Mouse (Mus musculus): ENCODE data around the gene Cd200.

- TF ChIP-seq CTCF (IDR thresholded peaks at IDR 0.05) (no peak), EP300 (IDR thresholded peaks at IDR 0.05) (no peak)
These were observed 19.0 kb downstream of the Cd200 start for GRCm38 (mm10) chr16:45389833-45390232.

Data from lung, postnatal 0 days (tissue).